Mouse (Mus musculus) lung, postnatal 0 days (tissue): ENCODE data around the gene Macf1.

Source experiments
- CTCF ChIP-seq: IDR thresholded peaks from 2 replicates; pipeline ENCODE4 v1.5.1; 2016; ENCODE audit warnings: antibody characterized with exemption, mild to moderate bottlenecking
- EP300 ChIP-seq: IDR thresholded peaks from 2 replicates; pipeline ENCODE4 v1.6.1; 2016; ENCODE audit warnings: antibody characterized with exemption, mild to moderate bottlenecking, control low read depth

- peak; percentile 45 for TF ChIP-seq CTCF
- TF ChIP-seq EP300: no peak
These were observed 276.4 kb downstream of the Macf1 start for GRCm38 (mm10) chr4:123407792-123408191.
